Mouse (Mus musculus) intestine, postnatal 0 days (tissue): ENCODE data around the gene Egln2. TPM values are rescaled to one million over a fixed set of nuclear protein-coding genes. Genes with fewer than 3 reads are reported as not detected.

Experiments used
- ATAC-seq: fragments of 200-750 bp; cut with Nextera tagmentation; 2 replicates; pipeline ENCODE4 v1.8.0; 2017; ENCODE audit warnings: mild to moderate bottlenecking, moderate TSS enrichment, moderate library complexity
- H3K27ac ChIP-seq: fragments of 300-500 bp; sonication (generic); 2 replicates; pipeline ENCODE4 v1.5.1; 2014; ENCODE audit warnings: mild to moderate bottlenecking, low read depth, low read length, moderate library complexity
- H3K27me3 ChIP-seq: fragments of 300-500 bp; sonication (generic); replicated peaks from 2 replicates; pipeline ENCODE4 v1.6.1; 2014; ENCODE audit warnings: low read length, mixed read lengths; ENCODE audit not compliant: control insufficient read depth, insufficient read depth
- H3K36me3 ChIP-seq: fragments of 300-500 bp; sonication (generic); 2 replicates; pipeline ENCODE4 v1.6.1; 2014; ENCODE audit warnings: mild to moderate bottlenecking, moderate library complexity; ENCODE audit not compliant: control insufficient read depth, insufficient read depth
- H3K4me1 ChIP-seq: fragments of 300-500 bp; sonication (generic); replicated peaks from 2 replicates; pipeline ENCODE4 v1.6.1; 2014; ENCODE audit warnings: antibody characterized with exemption, low read length, mixed read lengths; ENCODE audit not compliant: control insufficient read depth, insufficient read depth
- H3K4me2 ChIP-seq: fragments of 300-500 bp; sonication (generic); replicated peaks from 2 replicates; pipeline ENCODE4 v1.6.1; 2014; ENCODE audit warnings: low read depth, mild to moderate bottlenecking, moderate library complexity
- H3K4me3 ChIP-seq: fragments of 300-500 bp; sonication (generic); 2 replicates; pipeline ENCODE4 v1.5.1; 2014; ENCODE audit warnings: low read depth, low read length
- H3K9ac ChIP-seq: fragments of 300-500 bp; sonication (generic); 2 replicates; pipeline ENCODE4 v1.6.1; 2014; ENCODE audit warnings: mild to moderate bottlenecking, low read depth, low read length
- H3K9me3 ChIP-seq: fragments of 300-500 bp; sonication (generic); 2 replicates; pipeline ENCODE4 v1.6.1; 2016; ENCODE audit warnings: mixed run types; ENCODE audit not compliant: control insufficient read depth
- CTCF ChIP-seq: sonication (generic); IDR thresholded peaks from 2 replicates; pipeline ENCODE4 v1.5.1; 2016; ENCODE audit warnings: low read depth, mild to moderate bottlenecking, control low read depth, antibody characterized with exemption, moderate library complexity
- WGBS: fragments of 180-500 bp; shearing (Covaris S2); extraction: QIAGEN DNeasy Blood & Tissue Kit; methylation state at CpG from one replicate; pipeline ENCODE4 v1.1.7; 2014; 5-methylcytosine and 5-hydroxymethylcytosine counted together
- polyA plus RNA-seq: library from polyadenylated mRNA; unstranded; fragments of >200 nt; fragmentation: Nextera tagmentation; extraction: Ambion mirVana; gene quantifications from 2 replicates; pipeline ENCODE4 v1.2.1, GENCODE M21; 2015

Gene Egln2
- polyA plus RNA-seq, 1 experiment from 2014 or later, result 64.0 TPM

DNA sequence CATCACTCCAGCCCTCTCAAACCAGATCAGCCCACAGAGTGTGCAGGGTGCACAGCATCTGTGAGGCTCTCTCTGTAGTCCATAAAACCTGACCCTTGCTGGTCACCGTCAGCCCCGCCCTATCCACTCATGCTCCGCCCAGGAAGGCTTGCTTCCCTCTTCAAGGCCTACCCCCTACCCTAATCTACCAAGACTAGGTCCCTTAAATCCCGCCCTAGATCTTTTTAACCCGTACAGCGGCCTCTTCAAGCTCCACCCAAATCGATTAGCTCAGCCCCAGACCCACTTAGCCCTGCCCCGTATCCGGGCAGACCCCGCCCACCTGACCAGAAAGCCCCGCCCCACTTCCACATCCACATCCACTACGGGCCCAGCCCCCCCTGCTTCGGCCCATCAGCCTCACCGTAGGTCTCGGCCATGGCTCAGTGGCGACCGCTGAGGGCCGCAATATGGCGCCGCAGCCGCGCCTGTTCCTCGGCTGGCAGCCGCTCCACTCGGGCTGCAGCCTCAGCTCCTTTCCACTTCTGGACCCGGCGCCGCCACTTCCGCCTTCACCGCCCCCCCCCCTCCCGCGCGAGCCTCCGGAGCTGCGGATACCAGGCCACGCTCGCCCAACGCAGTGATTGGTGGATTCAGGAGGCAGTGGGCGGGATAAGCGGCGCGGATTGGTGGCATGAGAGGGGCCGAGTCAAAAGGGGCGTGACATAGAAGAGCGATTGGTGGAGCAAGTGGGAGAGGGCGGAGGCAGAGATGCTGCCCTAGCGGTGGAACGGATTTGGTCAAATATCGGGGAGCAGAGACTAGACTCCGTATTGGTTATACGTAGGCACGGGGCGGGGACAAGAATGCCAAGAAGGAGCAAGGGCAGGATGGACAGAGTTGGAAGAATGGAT lies 12.0 kb upstream of the Egln2 start, which contains the start of gene Rab4b:
Rab4b (minus strand) TSS at position 573 of the 893 bp plus-strand sequence.
- peak; percentile 98 for ATAC-seq
- Histone ChIP-seq H3K36me3 (peaks cover 17% of the 10 kb centered on the region; the same call in 1 of the 2 replicates), H3K4me2 (peak within 1 kb of the TSS; percentile 66), H3K4me3 (peak within 1 kb of the TSS; percentile 81), H3K4me1 (no peaks in the 10 kb centered on the region), H3K27me3 (no peaks in the 10 kb centered on the region), H3K9ac (peak within 1 kb of the TSS; percentile 65), H3K27ac (peak within 1 kb of the TSS; percentile 95), H3K9me3 (no peaks in the 10 kb centered on the region)
- WGBS, result under 1% methylated on average over 53 of the region's 53 CpGs
- TF ChIP-seq CTCF, result peak; percentile 80

DNA sequence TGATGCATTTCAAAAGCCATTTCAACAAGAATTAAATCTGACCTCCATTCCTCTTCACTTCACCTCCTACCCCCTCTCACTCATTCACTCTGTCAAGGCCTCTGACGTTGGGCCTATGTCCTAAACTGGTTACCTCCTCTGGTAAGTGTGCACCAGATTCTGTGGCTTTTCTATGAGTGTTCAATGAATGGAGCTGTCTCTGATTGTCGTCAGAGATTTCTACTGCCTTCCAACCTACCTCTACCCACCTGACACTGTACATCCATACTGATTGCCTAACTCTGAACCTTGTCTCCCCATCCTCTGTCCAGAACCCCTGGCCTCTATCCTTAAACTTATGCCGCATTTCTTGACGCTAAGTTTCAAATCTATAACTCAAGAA lies 11.3 kb upstream of the Egln2 start:
- Histone ChIP-seq H3K9ac (peak overlapping the region; percentile 65; the same call in 1 of the 2 replicates), H3K36me3 (peaks cover 22% of the 10 kb centered on the region), H3K4me1 (no peaks in the 10 kb centered on the region), H3K4me2 (peak overlapping the region; percentile 66), H3K9me3 (no peaks in the 10 kb centered on the region), H3K27ac (peak overlapping the region; percentile 95; the same call in 1 of the 2 replicates), H3K4me3 (peak overlapping the region; percentile 81), H3K27me3 (no peaks in the 10 kb centered on the region)
- no peak for TF ChIP-seq CTCF
- WGBS, result 20% methylated on average over 4 of the region's 4 CpGs
- ATAC-seq, result peak; percentile 3

DNA sequence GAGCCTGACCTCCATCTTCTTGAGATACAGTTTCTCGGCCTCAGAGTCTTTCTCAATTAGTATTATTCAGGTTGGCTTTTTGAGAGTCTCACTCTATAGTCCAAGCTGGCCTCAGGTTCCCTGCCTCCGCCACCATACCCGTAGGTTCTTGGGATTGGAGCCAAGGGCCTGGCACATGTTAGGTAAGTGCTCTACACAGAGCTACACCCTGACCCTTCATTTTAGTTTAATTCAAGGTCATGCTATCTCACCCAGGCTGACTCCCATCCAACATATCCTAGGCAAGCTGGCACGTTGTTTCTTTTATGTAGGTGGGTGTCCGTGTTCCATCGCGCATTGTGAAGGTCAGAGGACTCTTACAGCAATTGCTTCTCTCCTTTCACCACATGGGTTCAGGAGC lies 8.3 kb upstream of the Egln2 start:
- H3K4me1 ChIP-seq, result no peaks in the 10 kb centered on the region
- ATAC-seq, result no peak
- H3K9ac ChIP-seq, result no peak overlapping the region

DNA sequence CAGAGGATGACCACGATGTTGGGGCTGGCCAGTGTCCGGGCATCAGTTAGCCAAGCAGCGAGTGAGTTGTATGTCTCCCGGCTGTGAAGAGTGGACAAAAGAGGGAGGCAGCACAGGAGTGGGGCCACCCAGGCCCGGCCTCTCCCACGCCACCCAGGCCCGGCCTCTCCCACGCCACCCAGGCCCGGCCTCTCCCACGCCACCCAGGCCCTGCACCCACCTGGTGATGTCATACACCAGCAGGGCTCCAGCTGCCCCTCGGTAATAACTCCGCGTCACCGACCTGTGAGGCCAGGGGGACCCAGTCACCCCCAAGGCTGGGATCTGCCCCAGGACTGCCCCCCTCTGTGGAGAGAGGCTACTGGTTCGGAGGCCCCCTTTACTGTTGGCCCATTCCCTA lies 7.9 kb upstream of the Egln2 start:
- no peak for TF ChIP-seq CTCF

More for the DNA sequence above, 8.3 kb upstream of the Egln2 start:
- Histone ChIP-seq H3K27ac (no peak overlapping the region), H3K4me2 (no peak overlapping the region), H3K36me3 (peaks cover 44% of the 10 kb centered on the region), H3K27me3 (no peaks in the 10 kb centered on the region), H3K4me3 (no peak overlapping the region), H3K9me3 (no peaks in the 10 kb centered on the region)
- 96% methylated on average over 7 of the region's 7 CpGs for WGBS
- TF ChIP-seq CTCF, result no peak

DNA sequence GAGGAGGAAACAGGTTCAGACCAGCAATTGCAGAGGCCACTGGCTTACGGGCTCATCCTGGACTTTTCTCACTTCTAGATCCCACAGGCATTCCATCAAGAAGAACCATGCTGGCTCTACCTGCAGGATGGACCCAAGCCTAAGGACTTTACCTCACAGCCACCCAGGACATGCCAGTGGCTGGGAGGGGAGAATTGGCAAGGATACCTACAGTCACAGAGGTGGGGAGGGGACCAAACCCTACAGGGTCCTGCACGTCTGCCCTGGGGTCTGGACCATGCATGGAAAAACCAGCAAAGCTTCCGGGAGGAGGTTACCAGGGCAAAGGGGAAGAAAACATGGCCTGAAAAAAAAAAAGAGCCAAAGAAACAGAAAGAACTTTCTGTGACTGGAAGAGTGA lies 4.4 kb upstream of the Egln2 start:
- H3K27ac ChIP-seq, result no peak overlapping the region
- no peak for TF ChIP-seq CTCF
- H3K9ac ChIP-seq, result no peak overlapping the region
- H3K9me3 ChIP-seq, result no peaks in the 10 kb centered on the region
- no peaks in the 10 kb centered on the region for H3K27me3 ChIP-seq
- H3K4me2 ChIP-seq, result no peak overlapping the region
- ATAC-seq, result no peak
- H3K4me3 ChIP-seq, result no peak overlapping the region
- whole genome bisulfite sequencing, result 93% methylated on average over 3 of the region's 3 CpGs
- peaks cover 44% of the 10 kb centered on the region for H3K36me3 ChIP-seq
- no peaks in the 10 kb centered on the region; the same call in 1 of the 2 replicates for H3K4me1 ChIP-seq

More for the DNA sequence above, 7.9 kb upstream of the Egln2 start:
- no peaks in the 10 kb centered on the region for H3K9me3 ChIP-seq
- H3K4me3 ChIP-seq, result no peak overlapping the region
- H3K4me2 ChIP-seq, result no peak overlapping the region
- H3K27me3 ChIP-seq, result no peaks in the 10 kb centered on the region
- WGBS, result 96% methylated on average over 15 of the region's 15 CpGs
- H3K9ac ChIP-seq, result no peak overlapping the region
- no peak for ATAC-seq
- no peak overlapping the region for H3K27ac ChIP-seq
- peaks cover 44% of the 10 kb centered on the region for H3K36me3 ChIP-seq
- H3K4me1 ChIP-seq, result no peaks in the 10 kb centered on the region

DNA sequence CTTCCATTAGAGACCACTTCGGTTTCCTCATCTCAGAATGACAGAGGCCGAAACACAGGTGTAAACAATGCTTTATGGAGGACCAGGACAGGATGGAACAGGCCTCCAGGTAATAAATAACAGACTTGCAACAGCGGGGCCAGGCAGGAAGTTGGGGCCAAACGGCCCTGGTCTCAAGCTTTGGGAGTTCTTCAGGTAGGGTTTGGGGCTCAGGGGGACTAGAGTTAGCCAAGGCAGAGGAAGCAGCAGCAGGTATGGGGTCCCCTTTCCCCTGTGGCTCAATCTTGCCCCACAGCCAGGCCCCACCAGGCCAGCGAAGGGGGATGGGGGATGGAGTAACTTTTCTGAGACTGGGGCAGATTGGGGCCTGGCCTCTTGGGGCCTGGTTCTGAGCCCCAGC lies 1.8 kb upstream of the Egln2 start:
- Histone ChIP-seq H3K4me1 (peaks cover 5% of the 10 kb centered on the region), H3K27ac (no peak overlapping the region), H3K9me3 (no peaks in the 10 kb centered on the region), H3K27me3 (no peaks in the 10 kb centered on the region), H3K36me3 (peaks cover 36% of the 10 kb centered on the region), H3K4me2 (no peak overlapping the region), H3K4me3 (no peak overlapping the region), H3K9ac (no peak overlapping the region)
- WGBS, result 75% methylated on average over 5 of the region's 5 CpGs
- TF ChIP-seq CTCF, result no peak
- ATAC-seq, result no peak
